Comparison of ENCODE assay signal across 10 mouse cellular contexts in genomic region chr2:133436913-133437843, GRCm38 (mm10).
DNase-seq lines count a peak whose midpoint lies in the region; ATAC-seq and TF ChIP-seq lines count a peak whose summit lies in the region.
"Had no signal": no experiment of that assay in that cellular context is flagged by ENCODE, and none has a peak within 500 bp of the region (broad histone marks: within the 10 kb centered on the region; RNA-seq: fewer than 3 reads in every experiment).

No protein-coding gene starts in this region.

- 33% methylated on average over 22 of the region's 22 CpGs for WGBS in embryonic facial prominence, embryonic 14.5 days
- 58% methylated on average over 22 of the region's 22 CpGs for WGBS in intestine, postnatal 0 days
- WGBS in neural tube, embryonic 14.5 days: 56% methylated on average over 22 of the region's 22 CpGs

- no peaks in the 10 kb centered on the region for H3K9me3 ChIP-seq in embryonic facial prominence, embryonic 14.5 days (ENCODE audit: control insufficient read depth, low read length)
- H3K9me3 ChIP-seq in intestine, postnatal 0 days (ENCODE audit: control insufficient read depth): no peaks in the 10 kb centered on the region
- H3K9me3 ChIP-seq in neural tube, embryonic 14.5 days (ENCODE audit: control insufficient read depth, low read length): no peaks in the 10 kb centered on the region

- peak overlapping the region; percentile 35 for H3K4me2 ChIP-seq in embryonic facial prominence, embryonic 14.5 days (ENCODE audit: low read depth, low read length)
- peak overlapping the region; percentile 35; the same call in 1 of the 2 replicates for H3K4me2 ChIP-seq in intestine, postnatal 0 days (replicated peaks; ENCODE audit: low read depth)
- H3K4me2 ChIP-seq in neural tube, embryonic 14.5 days (ENCODE audit: low read depth, low read length): peak overlapping the region; percentile 22; the same call in 1 of the 2 replicates

- 0 out of 2 replicates have a peak overlapping the region, but pooled peaks have one; percentile 17 for H3K9ac ChIP-seq in embryonic facial prominence, embryonic 14.5 days (ENCODE audit: low read depth, low read length)
- H3K9ac ChIP-seq in intestine, postnatal 0 days (ENCODE audit: low read depth, low read length): no peak overlapping the region
- no peak overlapping the region for H3K9ac ChIP-seq in neural tube, embryonic 14.5 days (replicated peaks; ENCODE audit: low read depth, low read length)

- H3K4me1 ChIP-seq in embryonic facial prominence, embryonic 14.5 days (ENCODE audit: control insufficient read depth, insufficient read depth, low read length): peaks cover 3% of the 10 kb centered on the region; the same call in 1 of the 2 replicates
- H3K4me1 ChIP-seq in intestine, postnatal 0 days (replicated peaks; ENCODE audit: control insufficient read depth, insufficient read depth, low read length): no peaks in the 10 kb centered on the region
- no peaks in the 10 kb centered on the region for H3K4me1 ChIP-seq in neural tube, embryonic 14.5 days (ENCODE audit: control insufficient read depth, insufficient read depth, low read length)

- H3K27me3 ChIP-seq in embryonic facial prominence, embryonic 14.5 days (replicated peaks; ENCODE audit: control insufficient read depth, insufficient read depth, low read length): no peaks in the 10 kb centered on the region
- H3K27me3 ChIP-seq in intestine, postnatal 0 days (replicated peaks; ENCODE audit: control insufficient read depth, insufficient read depth, low read length): no peaks in the 10 kb centered on the region
- no peaks in the 10 kb centered on the region for H3K27me3 ChIP-seq in neural tube, embryonic 14.5 days (ENCODE audit: control insufficient read depth, insufficient read depth, low read length)
- H3K27me3 ChIP-seq: Patski had no signal

- TF ChIP-seq CTCF in intestine, postnatal 0 days (IDR thresholded peaks at IDR 0.05; ENCODE audit: low read depth): no peak

- peak; percentile 10 to 25 for DNase-seq in kidney, postnatal 4 days
- DNase-seq in kidney, postnatal 10 days: no peak
- peak; percentile 63 for DNase-seq in embryonic facial prominence, embryonic 14.5 days (ENCODE audit: low spot score)
- DNase-seq in ovary, postnatal 14 days (ENCODE audit: low spot score): no peak
- DNase-seq in cerebellum, postnatal 4 days (ENCODE audit: low spot score in 2 of 2): no peak
- DNase-seq in B cell, adult 2 months: no peak
- DNase-seq: cerebellum, adult 2 months had no signal

- peak; percentile 53; the same call in 1 of the 2 replicates for ATAC-seq in embryonic facial prominence, embryonic 14.5 days (ENCODE audit: low read depth)
- no peak for ATAC-seq in intestine, postnatal 0 days
- ATAC-seq in neural tube, embryonic 14.5 days (ENCODE audit: low read depth): peak; percentile 75
- ATAC-seq: Patski had no signal

- peak overlapping the region; percentile 19 for H3K4me3 ChIP-seq in embryonic facial prominence, embryonic 14.5 days (ENCODE audit: low read depth, low read length)
- H3K4me3 ChIP-seq in intestine, postnatal 0 days (ENCODE audit: low read depth, low read length): no peak overlapping the region
- no peak overlapping the region for H3K4me3 ChIP-seq in neural tube, embryonic 14.5 days (ENCODE audit: low read depth, low read length)

- no peaks in the 10 kb centered on the region for H3K36me3 ChIP-seq in embryonic facial prominence, embryonic 14.5 days (ENCODE audit: control insufficient read depth, insufficient read depth, low read length)
- H3K36me3 ChIP-seq in intestine, postnatal 0 days (ENCODE audit: control insufficient read depth, insufficient read depth): no peaks in the 10 kb centered on the region
- no peaks in the 10 kb centered on the region for H3K36me3 ChIP-seq in neural tube, embryonic 14.5 days (ENCODE audit: control insufficient read depth, insufficient read depth, low read length)

- 0 out of 2 replicates have a peak overlapping the region, but pooled peaks have one; percentile 16 for H3K27ac ChIP-seq in embryonic facial prominence, embryonic 14.5 days (replicated peaks; ENCODE audit: low read depth, low read length)
- H3K27ac ChIP-seq in intestine, postnatal 0 days (ENCODE audit: low read depth, low read length): no peak overlapping the region
- no peak overlapping the region for H3K27ac ChIP-seq in neural tube, embryonic 14.5 days (ENCODE audit: low read depth, low read length)

Comparison
In these comparisons a context has a peak if more than half of its experiments do, and no peak if none do; other contexts are left out.
1. DNase-seq: peak in kidney, postnatal 4 days (2 of 2) and embryonic facial prominence, embryonic 14.5 days (single experiment); none in kidney, postnatal 10 days (single experiment), ovary, postnatal 14 days (single experiment), cerebellum, postnatal 4 days (0 of 2) and B cell, adult 2 months (0 of 2).
2. Peak in every context shown above with its lines, with median percentiles within 50 percentile points of each other: H3K4me2 ChIP-seq.